Mouse (Mus musculus) hindbrain, embryonic 12.5 days (tissue): ENCODE data around the gene Sumo3. TPM values are rescaled to one million over a fixed set of nuclear protein-coding genes. Genes with fewer than 3 reads are reported as not detected.

ENCODE experiments used
- ATAC-seq: fragments of 200-750 bp; cut with Nextera tagmentation; 2 replicates; pipeline ENCODE4 v1.8.0; 2017; ENCODE audit warnings: moderate TSS enrichment; ENCODE audit not compliant: low FRiP score
- H3K27ac ChIP-seq: fragments of 300-500 bp; sonication (generic); 2 replicates; pipeline ENCODE4 v1.5.1; 2016; ENCODE audit warnings: mild to moderate bottlenecking
- H3K27me3 ChIP-seq: fragments of 300-500 bp; sonication (generic); 2 replicates; pipeline ENCODE4 v1.6.1; 2016; ENCODE audit warnings: mild to moderate bottlenecking
- H3K36me3 ChIP-seq: fragments of 300-500 bp; sonication (generic); 2 replicates; pipeline ENCODE4 v1.6.1; 2016; ENCODE audit warnings: mild to moderate bottlenecking
- H3K4me1 ChIP-seq: fragments of 300-500 bp; sonication (generic); 2 replicates; pipeline ENCODE4 v1.6.1; 2016
- H3K4me2 ChIP-seq: fragments of 300-500 bp; sonication (generic); replicated peaks from 2 replicates; pipeline ENCODE4 v1.6.1; 2016; ENCODE audit warnings: mild to moderate bottlenecking
- H3K4me3 ChIP-seq: fragments of 300-500 bp; sonication (generic); 2 replicates; pipeline ENCODE4 v1.5.1; 2016; ENCODE audit warnings: mild to moderate bottlenecking
- H3K9ac ChIP-seq: fragments of 300-500 bp; sonication (generic); 2 replicates; pipeline ENCODE4 v1.6.1; 2016; ENCODE audit warnings: mild to moderate bottlenecking, moderate library complexity
- H3K9me3 ChIP-seq: fragments of 300-500 bp; sonication (generic); replicated peaks from 2 replicates; pipeline ENCODE4 v1.6.1; 2016; ENCODE audit warnings: mild to moderate bottlenecking
- WGBS: fragments of 180-500 bp; shearing (Covaris S2); methylation state at CpG from one replicate; pipeline ENCODE4 v1.1.7; 2016; 5-methylcytosine and 5-hydroxymethylcytosine counted together
- polyA plus RNA-seq: library from polyadenylated mRNA; unstranded; fragments of >200 nt; fragmentation: Nextera tagmentation; extraction: Ambion mirVana; gene quantifications from 2 replicates; pipeline ENCODE4 v1.2.1, GENCODE M21; 2016

The Sumo3 gene
- polyA plus RNA-seq: 276 and 287 TPM in 2 replicates

DNA sequence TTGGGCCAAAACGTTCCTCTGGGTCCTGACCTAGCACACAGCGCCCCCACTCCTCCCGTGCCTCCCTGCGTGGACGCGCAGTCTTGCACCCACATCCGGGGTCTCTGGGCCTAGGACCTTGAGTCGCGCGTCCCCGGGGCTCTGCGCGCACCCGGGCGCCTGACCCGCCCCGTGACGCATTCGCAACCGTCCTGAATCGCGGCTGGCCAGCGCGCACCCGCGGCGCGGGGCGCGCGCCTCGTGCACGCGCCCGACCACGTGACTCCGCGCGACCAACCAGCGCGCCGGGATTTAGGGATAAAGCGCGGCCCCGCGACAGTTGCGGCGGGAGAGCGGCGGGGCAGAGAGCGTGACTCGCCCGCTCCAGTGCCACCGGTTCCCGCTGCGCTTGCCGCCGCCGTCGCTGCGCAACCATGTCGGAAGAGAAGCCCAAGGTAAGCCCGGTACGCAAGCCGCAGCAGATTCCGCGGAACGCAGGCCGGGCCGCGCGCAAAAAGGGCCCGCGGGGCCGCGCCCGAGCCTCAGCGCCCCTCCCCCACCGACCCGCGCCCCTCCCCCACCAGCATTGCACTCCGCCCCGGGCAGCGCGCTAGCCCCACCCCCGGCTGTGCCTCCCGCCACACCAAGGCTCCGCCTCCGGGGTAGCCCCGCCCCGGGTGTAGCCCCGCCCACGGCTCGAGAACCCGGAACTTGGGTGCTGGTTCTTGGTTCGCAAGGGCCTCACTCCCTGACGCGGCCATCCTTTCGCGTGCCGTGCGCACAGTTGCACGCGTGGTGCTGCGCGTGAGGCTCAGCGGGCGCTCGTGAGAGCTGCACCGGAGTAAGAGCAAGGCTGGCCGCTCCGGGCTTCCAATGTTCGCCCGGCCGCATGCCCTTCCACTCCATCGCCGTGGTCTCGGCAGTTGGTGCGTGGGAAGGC, at the start of gene Sumo3, which contains the start of gene Gm49325:
Gene Sumo3, plus strand, starts transcription at position 190 of the 919 bp plus-strand sequence.
Gene Gm49325, plus strand, starts transcription at position 290 of the 919 bp plus-strand sequence.
- peak within 1 kb of the TSS; percentile 75 for H3K9ac ChIP-seq
- peak within 1 kb of the TSS; percentile 94 for H3K27ac ChIP-seq
- H3K27me3 ChIP-seq: no peaks in the 10 kb centered on the region
- WGBS: 2% methylated on average over 95 of the region's 119 CpGs
- 0 out of 2 replicates have a peak, but pooled peaks cover 4% of the 10 kb centered on the region for H3K9me3 ChIP-seq
- H3K4me3 ChIP-seq: peak within 1 kb of the TSS; percentile 58
- H3K36me3 ChIP-seq: peaks cover 22% of the 10 kb centered on the region
- peak within 1 kb of the TSS; percentile 83 for H3K4me2 ChIP-seq
- H3K4me1 ChIP-seq: peaks cover 16% of the 10 kb centered on the region
- ATAC-seq: peak; percentile 83

DNA sequence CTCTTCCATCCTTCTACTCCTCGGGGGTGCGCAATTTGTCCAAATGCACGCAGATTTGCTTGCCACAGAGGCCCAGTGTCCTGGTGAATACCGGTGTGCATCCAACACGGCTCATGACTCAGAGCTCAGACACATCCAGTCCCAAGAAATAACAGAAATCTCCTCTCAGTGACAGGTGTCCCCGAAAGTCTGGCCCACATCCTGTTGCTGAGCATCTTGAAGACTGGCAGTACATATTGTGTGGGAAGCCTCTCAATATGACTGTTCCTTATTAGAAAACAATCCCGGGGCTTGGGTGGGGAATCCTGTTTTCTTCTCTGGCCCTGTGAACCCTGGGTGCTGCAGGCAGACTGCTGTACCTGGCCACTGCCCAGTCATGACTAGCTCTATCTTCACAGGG, 49.3 kb upstream of the Sumo3 start:
- H3K27me3 ChIP-seq: 0 out of 2 replicates have a peak, but pooled peaks cover 3% of the 10 kb centered on the region
- ATAC-seq: no peak
- H3K4me3 ChIP-seq: no peak overlapping the region
- no peaks in the 10 kb centered on the region for H3K4me1 ChIP-seq
- H3K36me3 ChIP-seq: no peaks in the 10 kb centered on the region
- no peak overlapping the region for H3K9ac ChIP-seq
- H3K27ac ChIP-seq: no peak overlapping the region
- WGBS: 90% methylated on average over 7 of the region's 7 CpGs
- no peaks in the 10 kb centered on the region for H3K9me3 ChIP-seq
- no peak overlapping the region for H3K4me2 ChIP-seq

DNA sequence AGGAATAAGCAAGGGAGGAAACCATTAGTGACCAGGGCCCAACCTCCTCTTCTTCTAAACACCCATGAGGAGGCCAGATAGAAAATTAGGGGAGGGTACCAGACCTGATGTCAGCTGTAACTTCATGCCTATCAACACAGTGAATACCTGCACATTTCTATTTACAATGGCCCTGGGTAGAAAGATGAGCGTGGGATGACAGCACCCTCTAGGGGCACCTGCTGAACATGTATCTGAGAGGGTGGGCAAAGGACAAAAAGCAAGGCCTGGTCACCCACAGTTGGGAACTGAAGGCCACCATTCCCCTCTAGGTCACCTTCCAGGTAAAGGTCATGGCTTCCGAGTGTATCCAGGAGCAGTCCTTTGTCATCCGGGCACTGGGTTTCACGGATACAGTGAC, 48.3 kb upstream of the Sumo3 start:
- H3K4me1 ChIP-seq: no peaks in the 10 kb centered on the region
- no peak overlapping the region for H3K4me2 ChIP-seq
- ATAC-seq: no peak
- no peak overlapping the region for H3K4me3 ChIP-seq
- no peak overlapping the region for H3K27ac ChIP-seq
- H3K9me3 ChIP-seq: no peaks in the 10 kb centered on the region
- 90% methylated on average over 4 of the region's 4 CpGs for WGBS
- no peaks in the 10 kb centered on the region for H3K36me3 ChIP-seq
- 0 out of 2 replicates have a peak, but pooled peaks cover 3% of the 10 kb centered on the region for H3K27me3 ChIP-seq
- no peak overlapping the region for H3K9ac ChIP-seq

DNA sequence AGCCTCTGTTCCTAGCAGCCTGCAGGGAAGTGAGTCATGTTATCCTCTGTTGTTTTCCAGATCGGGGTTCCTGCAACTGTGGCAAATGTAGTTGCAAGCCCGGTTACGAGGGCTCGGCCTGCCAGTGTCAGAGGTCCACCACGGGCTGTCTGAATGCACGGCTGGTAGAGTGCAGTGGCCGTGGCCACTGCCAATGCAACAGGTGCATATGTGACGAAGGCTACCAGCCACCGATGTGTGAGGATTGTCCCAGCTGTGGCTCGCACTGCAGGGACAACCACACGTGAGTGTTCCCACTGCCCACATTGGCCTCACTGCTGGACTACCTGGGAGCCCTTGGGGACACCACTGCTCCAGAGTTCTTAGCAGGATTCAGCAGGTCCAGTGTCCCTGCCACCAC, 45.8 kb upstream of the Sumo3 start:
- Histone ChIP-seq H3K4me1 (no peaks in the 10 kb centered on the region), H3K27ac (no peak overlapping the region), H3K36me3 (no peaks in the 10 kb centered on the region), H3K9me3 (no peaks in the 10 kb centered on the region), H3K27me3 (0 out of 2 replicates have a peak, but pooled peaks cover 3% of the 10 kb centered on the region), H3K9ac (no peak overlapping the region), H3K4me3 (no peak overlapping the region), H3K4me2 (no peak overlapping the region)
- 85% methylated on average over 11 of the region's 11 CpGs for WGBS
- ATAC-seq: no peak

DNA sequence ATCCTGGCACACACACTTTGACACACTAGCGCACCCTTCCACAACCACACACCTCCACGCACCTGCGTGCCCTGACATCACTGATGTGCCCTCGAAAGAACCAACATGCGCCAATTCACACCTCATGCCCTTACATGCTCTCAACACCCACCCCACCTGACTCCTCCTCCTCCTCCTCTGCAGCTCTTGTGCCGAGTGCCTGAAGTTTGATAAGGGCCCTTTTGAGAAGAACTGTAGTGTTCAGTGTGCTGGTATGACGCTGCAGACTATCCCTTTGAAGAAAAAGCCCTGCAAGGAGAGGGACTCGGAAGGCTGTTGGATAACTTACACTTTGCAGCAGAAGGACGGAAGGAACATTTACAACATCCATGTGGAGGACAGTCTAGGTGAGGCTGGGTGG, 45.1 kb upstream of the Sumo3 start:
- no peak overlapping the region for H3K4me2 ChIP-seq
- no peaks in the 10 kb centered on the region for H3K36me3 ChIP-seq
- no peaks in the 10 kb centered on the region for H3K9me3 ChIP-seq
- WGBS: 88% methylated on average over 9 of the region's 9 CpGs
- no peak overlapping the region for H3K4me3 ChIP-seq
- H3K27ac ChIP-seq: no peak overlapping the region
- no peaks in the 10 kb centered on the region for H3K4me1 ChIP-seq
- no peak for ATAC-seq
- no peak overlapping the region for H3K9ac ChIP-seq
- 0 out of 2 replicates have a peak, but pooled peaks cover 1% of the 10 kb centered on the region for H3K27me3 ChIP-seq

DNA sequence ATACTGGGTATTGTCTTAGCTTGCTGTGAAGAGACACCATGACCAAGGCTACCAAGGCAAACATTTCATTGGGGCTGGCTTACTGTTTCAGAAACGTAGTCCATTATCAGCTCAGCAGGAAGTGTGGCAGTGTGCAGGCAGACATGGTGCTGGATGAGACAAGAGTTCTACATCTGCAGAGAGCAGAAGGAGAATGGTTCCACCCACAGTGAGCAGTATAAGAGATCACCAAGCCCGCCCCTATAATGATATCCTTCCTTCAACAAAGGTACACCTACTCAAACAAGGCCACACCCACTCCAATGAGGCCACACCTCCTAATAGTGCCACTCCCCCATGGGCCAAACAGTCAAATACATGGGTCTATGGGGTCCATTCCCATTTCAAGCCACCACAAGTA, 44.4 kb upstream of the Sumo3 start:
- H3K4me1 ChIP-seq: no peaks in the 10 kb centered on the region
- H3K36me3 ChIP-seq: no peaks in the 10 kb centered on the region
- no peak overlapping the region for H3K4me3 ChIP-seq
- 81% methylated on average over 2 of the region's 2 CpGs for WGBS
- no peak overlapping the region for H3K4me2 ChIP-seq
- no peak overlapping the region for H3K9ac ChIP-seq
- H3K27me3 ChIP-seq: no peaks in the 10 kb centered on the region
- H3K27ac ChIP-seq: no peak overlapping the region
- no peak for ATAC-seq
- H3K9me3 ChIP-seq: no peaks in the 10 kb centered on the region

DNA sequence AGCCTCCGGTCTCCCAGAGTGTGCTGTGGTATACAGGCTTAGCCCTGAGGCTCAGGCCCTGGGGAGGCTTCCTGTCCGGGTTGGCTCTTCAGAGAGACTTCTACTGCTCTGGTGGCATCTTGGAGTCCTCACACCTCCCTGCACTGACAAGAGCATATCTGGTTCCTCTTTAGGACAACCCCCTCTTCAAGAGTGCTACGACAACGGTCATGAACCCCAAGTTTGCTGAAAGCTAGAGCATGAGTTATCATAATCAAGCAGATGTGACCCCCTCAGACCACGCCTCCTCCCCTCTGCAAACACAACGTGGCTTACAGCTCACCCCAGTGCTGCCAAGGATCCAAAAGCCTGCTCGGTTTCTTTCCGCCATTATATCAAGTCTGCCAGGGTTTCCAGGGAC, 40.9 kb upstream of the Sumo3 start:
- Histone ChIP-seq H3K4me2 (no peak overlapping the region), H3K9ac (no peak overlapping the region), H3K27me3 (no peaks in the 10 kb centered on the region), H3K4me3 (no peak overlapping the region), H3K36me3 (no peaks in the 10 kb centered on the region), H3K9me3 (no peaks in the 10 kb centered on the region), H3K27ac (no peak overlapping the region), H3K4me1 (peaks cover 3% of the 10 kb centered on the region; the same call in 1 of the 2 replicates)
- ATAC-seq: no peak
- WGBS: 87% methylated on average over 8 of the region's 8 CpGs

DNA sequence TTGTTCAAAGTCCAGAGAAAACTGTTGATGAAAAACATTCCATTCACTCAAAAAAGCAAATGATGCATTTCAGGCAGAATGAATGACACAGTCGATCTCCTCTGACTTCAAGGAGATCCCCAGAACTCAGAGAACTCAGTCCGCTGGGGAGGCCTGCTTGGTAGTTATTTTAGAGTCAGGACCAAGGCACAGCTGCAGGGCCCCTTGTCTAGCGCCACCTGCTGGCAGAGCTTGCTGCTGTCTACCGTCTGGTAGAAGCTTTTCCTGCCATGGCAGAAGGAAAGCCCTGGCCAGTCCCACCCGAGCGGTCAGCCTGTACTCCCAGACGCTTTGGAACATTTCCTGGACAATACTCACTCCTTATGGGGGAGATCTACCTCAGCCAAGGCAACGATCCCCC, 39.2 kb upstream of the Sumo3 start:
- H3K4me2 ChIP-seq: no peak overlapping the region
- peaks cover 3% of the 10 kb centered on the region; the same call in 1 of the 2 replicates for H3K4me1 ChIP-seq
- no peaks in the 10 kb centered on the region for H3K9me3 ChIP-seq
- H3K27ac ChIP-seq: no peak overlapping the region
- WGBS: 39% methylated on average over 8 of the region's 8 CpGs
- ATAC-seq: no peak
- H3K36me3 ChIP-seq: no peaks in the 10 kb centered on the region
- H3K4me3 ChIP-seq: no peak overlapping the region
- no peak overlapping the region for H3K9ac ChIP-seq
- no peaks in the 10 kb centered on the region for H3K27me3 ChIP-seq

DNA sequence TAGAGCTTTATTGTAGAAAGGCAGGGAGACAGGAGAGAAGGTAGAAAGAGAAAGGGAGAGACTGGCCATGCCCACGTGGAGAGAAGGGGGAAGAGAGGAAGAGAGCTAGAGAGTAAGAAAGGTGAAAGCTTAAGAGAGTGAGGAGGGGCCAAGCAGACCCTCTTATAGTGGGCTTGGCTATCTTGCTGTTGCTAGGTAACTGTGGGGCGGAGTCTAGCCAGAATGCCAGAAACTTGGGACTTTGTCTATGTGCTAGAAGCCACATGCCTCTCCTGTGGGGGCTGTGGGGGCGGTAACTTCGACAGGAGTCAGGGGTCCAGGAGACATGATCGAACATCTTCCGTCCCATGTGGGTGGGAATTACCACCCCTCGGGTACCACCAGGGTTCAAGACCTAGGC, 36.4 kb upstream of the Sumo3 start:
- Histone ChIP-seq H3K4me3 (no peak overlapping the region), H3K4me1 (peaks cover 3% of the 10 kb centered on the region; the same call in 1 of the 2 replicates), H3K9me3 (no peaks in the 10 kb centered on the region), H3K36me3 (no peaks in the 10 kb centered on the region), H3K27me3 (0 out of 2 replicates have a peak, but pooled peaks cover 2% of the 10 kb centered on the region), H3K27ac (no peak overlapping the region), H3K9ac (no peak overlapping the region), H3K4me2 (no peak overlapping the region)
- WGBS: 46% methylated on average over 7 of the region's 7 CpGs
- ATAC-seq: no peak

DNA sequence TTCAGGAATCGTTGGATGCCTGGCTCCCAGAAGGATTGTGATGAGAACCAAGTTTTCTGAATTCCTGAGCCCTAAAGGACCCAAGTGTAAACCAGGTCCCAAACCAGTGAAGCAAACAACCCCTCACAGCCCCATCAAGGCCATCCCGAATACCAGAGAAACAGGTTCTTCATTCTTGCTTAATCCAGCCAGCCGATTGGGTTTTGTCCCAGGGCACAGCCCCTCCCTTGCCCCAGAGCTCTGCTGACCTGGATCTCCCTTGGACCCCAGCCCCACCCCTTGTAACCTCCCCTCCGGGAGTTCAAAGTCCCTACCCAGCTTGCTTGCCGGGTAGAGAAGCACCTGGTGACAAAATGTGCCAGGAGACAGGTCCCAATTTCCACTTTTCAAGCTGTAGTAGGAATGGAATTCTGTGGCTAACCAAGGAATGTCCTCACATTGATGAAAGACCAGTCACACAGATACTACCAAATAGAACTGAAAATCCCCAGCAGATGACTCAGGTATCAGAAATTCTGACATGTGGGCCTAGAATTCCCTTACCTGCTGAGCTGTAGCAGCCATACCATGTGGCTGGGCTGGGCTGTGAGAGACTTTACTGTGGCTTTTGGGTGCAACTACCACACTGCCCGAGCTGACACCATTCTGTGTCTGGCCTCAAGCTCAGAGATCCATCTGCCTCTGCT, 35.8 kb upstream of the Sumo3 start:
- Histone ChIP-seq H3K4me2 (no peak overlapping the region), H3K9ac (no peak overlapping the region), H3K4me1 (peaks cover 3% of the 10 kb centered on the region; the same call in 1 of the 2 replicates), H3K27me3 (0 out of 2 replicates have a peak, but pooled peaks cover 2% of the 10 kb centered on the region), H3K36me3 (no peaks in the 10 kb centered on the region), H3K27ac (no peak overlapping the region), H3K9me3 (no peaks in the 10 kb centered on the region), H3K4me3 (no peak overlapping the region)
- WGBS: 65% methylated on average over 6 of the region's 6 CpGs
- no peak for ATAC-seq

DNA sequence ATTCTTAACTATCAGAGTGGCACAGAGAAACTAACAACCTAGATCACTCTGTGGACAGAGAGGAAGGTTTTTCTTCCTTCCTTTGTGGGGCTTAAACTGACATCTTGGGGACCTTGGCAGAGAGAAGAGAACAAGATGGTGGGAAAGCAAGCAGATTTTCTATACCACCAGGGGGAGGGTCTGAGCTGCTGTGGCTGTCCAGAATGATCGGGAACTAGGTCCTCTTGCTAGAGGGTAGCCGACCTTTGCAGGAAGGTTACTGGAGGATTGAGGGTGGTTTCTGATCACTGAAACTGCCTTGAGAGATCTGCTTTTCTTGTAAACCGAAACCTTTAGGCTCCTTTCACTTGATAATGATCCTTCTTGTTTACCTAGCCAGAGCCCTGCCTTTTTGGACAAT, 33.7 kb upstream of the Sumo3 start:
- 0 out of 2 replicates have a peak, but pooled peaks cover 2% of the 10 kb centered on the region for H3K27me3 ChIP-seq
- no peaks in the 10 kb centered on the region for H3K9me3 ChIP-seq
- no peaks in the 10 kb centered on the region for H3K36me3 ChIP-seq
- H3K9ac ChIP-seq: no peak overlapping the region
- no peak for ATAC-seq
- WGBS: 40% methylated on average over 3 of the region's 3 CpGs
- no peak overlapping the region for H3K4me3 ChIP-seq
- H3K27ac ChIP-seq: no peak overlapping the region
- H3K4me2 ChIP-seq: no peak overlapping the region
- H3K4me1 ChIP-seq: peaks cover 3% of the 10 kb centered on the region; the same call in 1 of the 2 replicates

DNA sequence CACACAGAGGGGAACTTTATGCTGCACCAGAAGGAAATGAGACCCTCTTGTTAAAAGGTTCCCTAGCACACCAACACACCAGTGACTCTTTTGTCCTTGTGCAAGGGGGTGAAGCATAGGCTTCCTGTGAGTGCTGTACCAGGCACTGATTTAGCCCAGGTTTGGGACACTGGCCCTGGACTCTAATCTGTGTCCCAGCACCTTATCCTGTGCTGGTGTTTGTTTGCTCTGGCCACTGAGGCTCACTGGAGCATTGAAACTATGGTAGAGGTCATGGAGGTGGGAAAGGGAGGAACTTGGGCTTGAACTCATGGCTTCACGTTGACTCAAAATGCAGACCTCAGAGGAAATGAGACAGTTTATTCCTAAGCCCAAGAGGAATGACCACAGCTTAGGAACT, 32.7 kb upstream of the Sumo3 start:
- 71% methylated on average over 1 of the region's 1 CpGs for WGBS
- no peak overlapping the region for H3K27ac ChIP-seq
- H3K9ac ChIP-seq: no peak overlapping the region
- H3K4me1 ChIP-seq: peaks cover 3% of the 10 kb centered on the region; the same call in 1 of the 2 replicates
- no peak overlapping the region for H3K4me3 ChIP-seq
- H3K27me3 ChIP-seq: 0 out of 2 replicates have a peak, but pooled peaks cover 2% of the 10 kb centered on the region
- H3K36me3 ChIP-seq: no peaks in the 10 kb centered on the region
- no peak overlapping the region for H3K4me2 ChIP-seq
- ATAC-seq: no peak
- no peaks in the 10 kb centered on the region for H3K9me3 ChIP-seq
